Mouse (Mus musculus) hindbrain, embryonic 15.5 days (tissue): ENCODE data around the gene Gfm1. TPM values are rescaled to one million over a fixed set of nuclear protein-coding genes. Genes with fewer than 3 reads are reported as not detected.

ENCODE experiments used
- ATAC-seq: fragments of 200-750 bp; cut with Nextera tagmentation; 2 replicates; pipeline ENCODE4 v1.8.0; 2017; ENCODE audit warnings: low read depth, moderate number of reproducible peaks, moderate TSS enrichment; ENCODE audit not compliant: low FRiP score
- H3K27ac ChIP-seq: fragments of 300-500 bp; sonication (generic); replicated peaks from 2 replicates; pipeline ENCODE4 v1.5.1; 2015; ENCODE audit warnings: mild to moderate bottlenecking, inconsistent platforms
- H3K27me3 ChIP-seq: fragments of 300-500 bp; sonication (generic); 2 replicates; pipeline ENCODE4 v1.6.1; 2015; ENCODE audit warnings: control low read depth, inconsistent platforms
- H3K36me3 ChIP-seq: fragments of 300-500 bp; sonication (generic); 2 replicates; pipeline ENCODE4 v1.6.1; 2015; ENCODE audit warnings: control low read depth, inconsistent platforms
- H3K4me1 ChIP-seq: fragments of 300-500 bp; sonication (generic); replicated peaks from 2 replicates; pipeline ENCODE4 v1.6.1; 2015; ENCODE audit warnings: control low read depth, inconsistent platforms
- H3K4me2 ChIP-seq: fragments of 300-500 bp; sonication (generic); 2 replicates; pipeline ENCODE4 v1.6.1; 2015; ENCODE audit warnings: moderate library complexity, mild to moderate bottlenecking, inconsistent platforms
- H3K4me3 ChIP-seq: fragments of 300-500 bp; sonication (generic); 2 replicates; pipeline ENCODE4 v1.5.1; 2015; ENCODE audit warnings: mild to moderate bottlenecking, inconsistent platforms
- H3K9ac ChIP-seq: fragments of 300-500 bp; sonication (generic); 2 replicates; pipeline ENCODE4 v1.6.1; 2015; ENCODE audit warnings: inconsistent platforms
- H3K9me3 ChIP-seq: fragments of 300-500 bp; sonication (generic); 2 replicates; pipeline ENCODE4 v1.6.1; 2016; ENCODE audit warnings: control low read depth, inconsistent platforms
- WGBS: fragments of 180-500 bp; shearing (Covaris S2); methylation state at CpG from one replicate; pipeline ENCODE4 v1.1.7; 2015; 5-methylcytosine and 5-hydroxymethylcytosine counted together
- polyA plus RNA-seq: library from polyadenylated mRNA; unstranded; fragments of >200 nt; fragmentation: Nextera tagmentation; extraction: Ambion mirVana; gene quantifications from 2 replicates; pipeline ENCODE4 v1.2.1, GENCODE M21; 2015

The Gfm1 gene
- 27.8 and 29.5 TPM in 2 replicates for polyA plus RNA-seq

GRCm38 (mm10) chr3:67429999-67430380 lies at the start of gene Gfm1:
Gfm1 (plus strand) TSS chr3:67430096.
- under 1% methylated on average over 24 of the region's 24 CpGs for WGBS
- Histone ChIP-seq H3K4me2 (peak within 1 kb of the TSS; percentile 84), H3K4me3 (peak within 1 kb of the TSS; percentile 74), H3K27me3 (no peaks in the 10 kb centered on the region), H3K9me3 (no peaks in the 10 kb centered on the region), H3K4me1 (peaks cover 8% of the 10 kb centered on the region), H3K36me3 (peaks cover 21% of the 10 kb centered on the region), H3K27ac (peak within 1 kb of the TSS; percentile 64; the same call in 1 of the 2 replicates), H3K9ac (peak within 1 kb of the TSS; percentile 71)
- ATAC-seq, result peak; percentile 97

- ATAC-seq, result peak; percentile 89
- Histone ChIP-seq H3K4me3 (peak overlapping the region; percentile 74), H3K4me2 (peak overlapping the region; percentile 84), H3K9ac (peak overlapping the region; percentile 30), H3K36me3 (peaks cover 17% of the 10 kb centered on the region), H3K27me3 (no peaks in the 10 kb centered on the region), H3K9me3 (no peaks in the 10 kb centered on the region), H3K4me1 (peaks cover 8% of the 10 kb centered on the region), H3K27ac (no peak overlapping the region)
- WGBS, result 32% methylated on average over 8 of the region's 8 CpGs
Measured at GRCm38 (mm10) chr3:67429338-67429998, 428 bp upstream of the Gfm1 start.

DNA sequence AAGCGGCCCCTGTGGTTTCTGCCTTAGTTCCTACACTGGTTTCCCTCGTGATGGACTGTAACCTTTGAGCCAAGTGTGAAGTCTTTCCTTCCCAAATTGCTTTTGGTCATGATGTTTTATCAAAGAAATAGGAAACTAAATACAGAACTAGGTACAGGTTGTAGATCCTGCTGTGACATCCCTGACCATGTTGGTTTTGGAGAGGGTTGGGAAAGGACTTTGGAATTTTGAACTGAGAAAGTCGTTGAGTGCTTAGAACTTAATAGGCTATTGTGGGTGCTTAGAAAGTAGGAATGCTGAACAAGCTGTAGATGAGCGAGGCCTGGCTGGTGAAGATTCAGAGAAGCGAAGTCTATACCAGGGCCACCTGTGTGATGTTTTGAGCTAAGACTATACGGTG lies 4.1 kb downstream of the Gfm1 start:
- WGBS, result 94% methylated on average over 6 of the region's 6 CpGs

GRCm38 (mm10) chr3:67447143-67447542 lies 17.2 kb downstream of the Gfm1 start:
- ATAC-seq, result no peak
- peaks cover 67% of the 10 kb centered on the region for H3K36me3 ChIP-seq
- no peak overlapping the region for H3K4me3 ChIP-seq
- no peaks in the 10 kb centered on the region for H3K9me3 ChIP-seq
- H3K27me3 ChIP-seq, result no peaks in the 10 kb centered on the region
- H3K9ac ChIP-seq, result no peak overlapping the region
- 94% methylated on average over 2 of the region's 2 CpGs for WGBS
- H3K27ac ChIP-seq, result no peak overlapping the region
- H3K4me2 ChIP-seq, result no peak overlapping the region
- H3K4me1 ChIP-seq, result no peaks in the 10 kb centered on the region

More for the DNA sequence above, 4.1 kb downstream of the Gfm1 start:
- peaks cover 8% of the 10 kb centered on the region for H3K4me1 ChIP-seq
- H3K36me3 ChIP-seq, result peaks cover 52% of the 10 kb centered on the region
- no peak overlapping the region for H3K9ac ChIP-seq
- no peak overlapping the region for H3K4me3 ChIP-seq
- no peaks in the 10 kb centered on the region for H3K9me3 ChIP-seq
- no peak for ATAC-seq
- no peak overlapping the region for H3K4me2 ChIP-seq
- H3K27me3 ChIP-seq, result no peaks in the 10 kb centered on the region
- H3K27ac ChIP-seq, result no peak overlapping the region

DNA sequence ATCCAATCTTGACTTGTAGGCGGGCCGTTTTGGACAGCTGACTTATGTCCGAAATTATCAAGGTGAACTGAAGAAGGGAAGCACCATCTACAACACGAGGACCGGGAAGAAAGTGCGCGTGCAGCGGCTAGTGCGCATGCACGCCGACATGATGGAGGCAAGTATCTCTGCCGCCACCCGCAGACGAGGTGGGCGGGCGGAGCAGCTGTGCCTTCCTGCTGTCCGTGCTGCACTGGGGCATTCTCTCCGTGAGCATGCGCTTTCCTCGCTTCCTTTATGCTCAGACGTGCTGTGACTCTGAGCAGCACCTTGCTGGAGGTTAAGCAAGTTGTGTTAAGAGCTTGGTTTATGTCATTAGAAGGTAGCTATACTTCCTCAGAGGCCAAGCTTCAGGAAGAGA lies 19.8 kb downstream of the Gfm1 start:
- WGBS, result 95% methylated on average over 21 of the region's 21 CpGs
- H3K4me3 ChIP-seq, result no peak overlapping the region
- no peak overlapping the region for H3K4me2 ChIP-seq
- no peaks in the 10 kb centered on the region for H3K4me1 ChIP-seq
- ATAC-seq, result no peak
- H3K27me3 ChIP-seq, result no peaks in the 10 kb centered on the region
- no peak overlapping the region for H3K9ac ChIP-seq
- H3K9me3 ChIP-seq, result no peaks in the 10 kb centered on the region
- H3K27ac ChIP-seq, result no peak overlapping the region
- H3K36me3 ChIP-seq, result peaks cover 70% of the 10 kb centered on the region

DNA sequence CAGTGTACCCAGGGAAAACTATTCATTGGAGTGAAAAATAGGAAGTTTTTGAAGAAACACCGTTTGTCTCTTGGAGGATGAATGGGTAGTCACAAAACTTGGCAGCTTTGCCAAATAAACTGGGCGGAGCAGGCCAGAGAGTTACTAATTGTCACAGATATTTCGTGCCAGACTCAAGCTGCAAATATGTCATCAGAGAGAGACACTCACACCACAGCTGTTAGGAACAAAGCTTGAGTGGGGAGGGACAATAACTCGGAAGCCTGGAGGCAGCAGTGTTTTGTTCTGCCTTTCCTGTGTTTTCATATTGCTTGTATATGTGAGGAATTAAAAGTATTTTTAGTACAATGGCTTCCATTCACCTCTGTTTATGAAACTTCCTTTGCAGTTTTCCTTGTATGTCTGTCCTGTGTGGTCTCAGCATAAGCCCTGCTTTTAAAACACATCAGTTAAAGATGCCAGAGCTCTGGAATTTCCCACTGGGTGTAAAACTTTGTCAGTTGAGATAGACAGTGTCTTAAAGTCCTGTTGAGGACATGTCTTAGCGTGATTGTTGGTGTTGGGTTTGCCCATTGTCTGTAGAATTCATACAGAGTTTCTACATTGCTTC lies 20.8 kb downstream of the Gfm1 start:
- no peak overlapping the region for H3K9ac ChIP-seq
- no peaks in the 10 kb centered on the region for H3K4me1 ChIP-seq
- no peak overlapping the region for H3K4me3 ChIP-seq
- H3K9me3 ChIP-seq, result no peaks in the 10 kb centered on the region
- 78% methylated on average over 5 of the region's 5 CpGs for WGBS
- peaks cover 70% of the 10 kb centered on the region for H3K36me3 ChIP-seq
- no peaks in the 10 kb centered on the region for H3K27me3 ChIP-seq
- no peak overlapping the region for H3K4me2 ChIP-seq
- no peak overlapping the region for H3K27ac ChIP-seq
- ATAC-seq, result no peak

DNA sequence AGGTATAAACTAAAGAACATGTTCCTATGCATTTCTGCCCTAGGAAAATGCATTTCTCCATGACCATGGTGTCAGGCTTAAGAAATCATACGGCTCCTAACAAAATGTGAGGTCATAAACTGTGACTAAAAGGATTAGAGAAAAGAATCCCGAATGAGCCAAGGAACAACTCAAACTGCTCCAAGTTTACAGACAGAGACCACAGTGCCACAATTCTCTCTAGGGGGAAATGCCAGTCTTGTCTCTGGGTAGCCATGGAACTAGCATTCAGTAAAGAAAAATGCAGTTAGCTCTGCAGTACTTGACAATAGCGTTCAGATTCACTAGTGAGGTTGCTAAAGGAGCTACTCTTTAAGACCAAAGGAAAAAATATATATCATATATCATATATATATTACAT lies 30.0 kb downstream of the Gfm1 start:
- WGBS, result 46% methylated on average over 3 of the region's 3 CpGs
- H3K36me3 ChIP-seq, result peaks cover 34% of the 10 kb centered on the region
- H3K4me1 ChIP-seq, result peaks cover 16% of the 10 kb centered on the region
- no peak overlapping the region for H3K4me3 ChIP-seq
- no peaks in the 10 kb centered on the region for H3K9me3 ChIP-seq
- H3K9ac ChIP-seq, result no peak overlapping the region
- 0 out of 2 replicates have a peak, but pooled peaks have one; percentile 27 for ATAC-seq
- H3K4me2 ChIP-seq, result no peak overlapping the region
- H3K27me3 ChIP-seq, result no peaks in the 10 kb centered on the region
- no peak overlapping the region for H3K27ac ChIP-seq

DNA sequence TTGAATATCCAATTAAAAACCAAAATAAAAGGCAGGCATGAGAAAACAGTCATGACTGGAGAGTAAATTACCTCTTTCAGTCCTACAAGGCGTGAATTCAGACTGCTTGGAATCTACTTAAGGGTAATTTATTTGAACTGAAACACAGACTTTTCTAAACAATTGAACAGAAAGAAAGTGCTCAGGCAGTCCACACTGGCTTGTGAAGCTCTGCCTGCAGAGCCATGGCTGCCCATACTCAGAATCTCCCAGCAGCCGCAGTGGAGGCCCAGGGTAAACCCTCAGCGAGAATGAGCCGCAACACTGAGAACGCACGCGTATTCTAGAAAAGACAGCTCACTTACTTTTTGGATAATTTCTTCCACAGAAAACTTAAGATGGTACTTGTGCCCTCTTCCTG lies 32.1 kb downstream of the Gfm1 start:
- 68% methylated on average over 7 of the region's 7 CpGs for WGBS
- no peak overlapping the region for H3K9ac ChIP-seq
- H3K27ac ChIP-seq, result peak overlapping the region; percentile 67; the same call in 1 of the 2 replicates
- peaks cover 16% of the 10 kb centered on the region for H3K4me1 ChIP-seq
- peaks cover 16% of the 10 kb centered on the region for H3K36me3 ChIP-seq
- no peak for ATAC-seq
- H3K9me3 ChIP-seq, result no peaks in the 10 kb centered on the region
- no peaks in the 10 kb centered on the region for H3K27me3 ChIP-seq
- peak overlapping the region; percentile 95 for H3K4me2 ChIP-seq
- peak overlapping the region; percentile 67 for H3K4me3 ChIP-seq

DNA sequence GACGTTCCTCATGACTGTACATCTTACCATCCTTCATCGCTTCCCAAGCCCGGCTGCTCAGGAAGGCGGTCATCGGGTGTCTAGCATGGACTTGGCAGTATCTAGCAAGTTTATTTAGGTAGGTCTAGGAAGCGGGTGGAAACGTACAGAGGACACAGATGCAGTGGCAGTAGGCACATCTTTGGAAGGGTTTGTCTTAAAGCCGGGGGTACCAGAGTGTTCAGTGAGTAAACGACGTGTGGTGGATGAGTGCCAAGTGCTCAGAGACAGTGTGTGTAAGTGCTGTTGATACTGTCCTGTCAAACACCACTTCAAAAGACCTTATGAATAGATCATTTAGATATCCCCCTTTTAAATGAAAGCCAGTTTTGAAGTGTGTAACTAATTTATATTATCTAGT lies 32.7 kb downstream of the Gfm1 start:
- Histone ChIP-seq H3K4me2 (peak overlapping the region; percentile 95), H3K36me3 (peaks cover 12% of the 10 kb centered on the region), H3K9me3 (no peaks in the 10 kb centered on the region), H3K9ac (peak overlapping the region; percentile 79; the same call in 1 of the 2 replicates), H3K27ac (peak overlapping the region; percentile 51; the same call in 1 of the 2 replicates), H3K4me3 (peak overlapping the region; percentile 67), H3K27me3 (no peaks in the 10 kb centered on the region), H3K4me1 (peaks cover 16% of the 10 kb centered on the region)
- ATAC-seq, result no peak
- WGBS, result 48% methylated on average over 10 of the region's 10 CpGs

- peaks cover 16% of the 10 kb centered on the region for H3K4me1 ChIP-seq
- no peaks in the 10 kb centered on the region for H3K27me3 ChIP-seq
- H3K4me2 ChIP-seq, result peak overlapping the region; percentile 95
- peaks cover 10% of the 10 kb centered on the region for H3K36me3 ChIP-seq
- ATAC-seq, result no peak
- peak overlapping the region; percentile 67 for H3K4me3 ChIP-seq
- WGBS, result 6% methylated on average over 12 of the region's 12 CpGs
- H3K9ac ChIP-seq, result peak overlapping the region; percentile 79
- peak overlapping the region; percentile 83 for H3K27ac ChIP-seq
- H3K9me3 ChIP-seq, result no peaks in the 10 kb centered on the region
Measured at GRCm38 (mm10) chr3:67463001-67463400, 33.1 kb downstream of the Gfm1 start.

- no peaks in the 10 kb centered on the region for H3K27me3 ChIP-seq
- peaks cover 16% of the 10 kb centered on the region for H3K4me1 ChIP-seq
- H3K4me2 ChIP-seq, result peak within 1 kb of the TSS; percentile 95
- ATAC-seq, result peak; percentile 90
- H3K4me3 ChIP-seq, result peak within 1 kb of the TSS; percentile 67
- peak within 1 kb of the TSS; percentile 79 for H3K9ac ChIP-seq
- peak within 1 kb of the TSS; percentile 83 for H3K27ac ChIP-seq
- 2% methylated on average over 42 of the region's 43 CpGs for WGBS
- no peaks in the 10 kb centered on the region for H3K9me3 ChIP-seq
- H3K36me3 ChIP-seq, result peaks cover 10% of the 10 kb centered on the region; the same call in 1 of the 2 replicates
Measured at GRCm38 (mm10) chr3:67463450-67464372, 33.8 kb downstream of the Gfm1 start, which contains the start of gene Lxn. Lxn (minus strand) TSS chr3:67463926.
